Mouse (Mus musculus) megakaryocyte, embryonic 14.5 days (primary cell): ENCODE measurements around the gene Lhfp.

ENCODE experiments used
- FLI1 ChIP-seq: IDR thresholded peaks from 2 replicates; pipeline ENCODE4 v1.6.1; 2012; ENCODE audit warnings: low read length, inconsistent platforms, mixed read lengths
- GATA1 ChIP-seq: IDR thresholded peaks from 3 replicates; pipeline ENCODE4 v1.6.1; 2012; ENCODE audit warnings: mixed read lengths, low read length, inconsistent platforms, borderline replicate concordance

DNA sequence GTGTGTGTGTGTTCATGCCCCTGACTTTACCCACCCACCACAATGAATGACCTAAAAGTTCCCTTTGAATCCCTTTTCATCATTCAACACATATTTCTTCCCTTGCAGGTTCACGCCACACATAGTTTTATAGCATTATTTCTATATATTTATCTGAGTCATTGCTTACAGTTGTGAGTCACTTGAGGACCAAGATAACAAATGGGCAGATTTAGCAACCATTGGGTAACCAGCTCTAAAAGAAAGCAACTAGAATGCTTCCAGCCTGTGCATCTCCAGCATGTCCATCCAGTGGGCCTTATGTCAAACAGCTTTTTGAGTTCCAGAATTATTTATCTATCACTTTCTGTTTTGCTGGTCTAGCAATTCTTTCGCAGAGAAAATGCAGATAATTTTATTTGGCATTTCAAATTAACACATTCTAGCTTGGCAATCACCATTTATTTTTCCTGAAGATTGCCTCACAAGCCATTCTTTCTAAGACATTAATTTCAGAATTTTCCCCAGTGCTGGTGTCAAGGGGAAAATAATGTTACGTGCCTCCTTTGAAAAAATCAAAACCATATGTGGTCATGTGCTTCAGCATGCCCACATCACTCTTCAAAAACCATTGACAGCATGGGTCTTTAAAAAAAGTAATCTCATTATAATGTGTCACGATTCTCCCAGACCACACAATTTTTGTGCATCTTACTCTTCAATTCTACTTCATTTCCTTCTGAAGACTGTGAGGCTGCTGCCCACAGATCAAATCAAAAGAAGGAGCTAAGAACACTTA, 263.0 kb downstream of the Lhfp start:
- TF ChIP-seq GATA1 (no peak), FLI1 (no peak)
